Mouse (Mus musculus) induced T-regulatory cell, adult 2 months (primary cell): Measurements from ENCODE around the gene Add3.
A peak's percentile ranks its signal among the peaks of the same experiment; 100 is the strongest.

Source experiments
- DNase-seq: peaks from one replicate; pipeline ENCODE4 v3.0.0-alpha.2; 2012; ENCODE audit warnings: low read depth

Add3 gene

GRCm38 (mm10) chr19:53166367-53166766 is 26.1 kb downstream of the Add3 start:
- no peak for DNase-seq

- peak; percentile 36 for DNase-seq
Observed at GRCm38 (mm10) chr19:53168576-53168975, 28.3 kb downstream of the Add3 start.

DNA sequence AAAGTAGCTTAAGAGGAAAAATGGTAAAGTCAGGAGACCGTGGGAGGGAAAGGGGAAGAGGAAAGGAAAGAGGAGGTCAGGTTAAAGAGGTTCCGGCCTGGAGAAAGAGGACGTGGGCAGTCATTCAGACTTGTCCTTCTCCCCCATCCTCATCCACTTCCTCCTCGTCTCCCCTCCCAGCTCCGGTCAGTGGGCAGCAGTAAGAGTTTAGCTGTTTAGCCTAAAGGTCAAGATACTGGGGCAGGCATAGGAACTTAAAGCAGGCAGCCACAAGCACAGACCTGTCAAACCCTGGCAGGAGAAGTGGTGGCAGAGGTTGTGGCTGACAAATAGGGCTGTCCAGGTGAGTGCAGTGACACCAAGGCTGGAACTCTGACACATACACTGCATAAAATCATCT is 30.4 kb downstream of the Add3 start:
- DNase-seq: no peak

DNA sequence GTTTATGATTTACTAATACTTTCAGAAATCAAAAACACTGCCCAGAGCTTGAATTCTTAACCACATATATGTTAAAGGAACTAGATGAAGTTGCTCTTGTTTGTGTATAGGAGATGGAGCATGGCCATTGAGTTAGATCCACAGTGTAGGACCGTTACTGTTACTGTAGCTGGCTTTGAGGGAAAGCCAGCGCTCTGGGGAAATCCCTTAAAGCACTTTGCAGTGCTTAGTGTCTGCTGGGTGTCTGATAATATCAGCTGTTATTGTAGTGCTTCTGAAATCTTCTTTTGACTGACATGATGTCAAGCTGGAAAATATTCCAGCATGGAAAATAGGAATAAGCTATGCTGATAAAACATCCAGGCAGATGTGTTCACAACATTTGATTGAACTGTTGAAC is 33.8 kb downstream of the Add3 start:
- DNase-seq: peak; percentile 59

DNA sequence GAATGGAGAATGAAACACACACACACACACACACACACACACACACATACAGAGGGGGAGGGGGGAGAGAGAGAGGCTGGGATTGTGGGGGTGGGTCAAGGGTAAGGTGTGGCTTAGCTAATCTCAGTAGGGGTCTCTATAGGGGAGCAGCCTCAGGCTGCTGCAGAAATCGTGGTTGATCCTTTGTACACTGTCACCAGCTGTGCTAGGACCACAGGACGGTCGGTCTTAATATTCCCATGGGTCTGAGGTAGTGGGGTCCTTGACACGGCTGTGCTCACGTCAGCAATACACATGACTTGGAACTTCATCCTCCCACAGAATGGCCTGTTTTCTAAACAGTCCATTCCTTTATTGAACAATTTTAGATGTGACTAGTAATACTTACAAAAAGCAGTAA is 35.3 kb downstream of the Add3 start:
- DNase-seq: no peak

- no peak for DNase-seq
Observed at GRCm38 (mm10) chr19:53176518-53176917, 36.3 kb downstream of the Add3 start.

DNA sequence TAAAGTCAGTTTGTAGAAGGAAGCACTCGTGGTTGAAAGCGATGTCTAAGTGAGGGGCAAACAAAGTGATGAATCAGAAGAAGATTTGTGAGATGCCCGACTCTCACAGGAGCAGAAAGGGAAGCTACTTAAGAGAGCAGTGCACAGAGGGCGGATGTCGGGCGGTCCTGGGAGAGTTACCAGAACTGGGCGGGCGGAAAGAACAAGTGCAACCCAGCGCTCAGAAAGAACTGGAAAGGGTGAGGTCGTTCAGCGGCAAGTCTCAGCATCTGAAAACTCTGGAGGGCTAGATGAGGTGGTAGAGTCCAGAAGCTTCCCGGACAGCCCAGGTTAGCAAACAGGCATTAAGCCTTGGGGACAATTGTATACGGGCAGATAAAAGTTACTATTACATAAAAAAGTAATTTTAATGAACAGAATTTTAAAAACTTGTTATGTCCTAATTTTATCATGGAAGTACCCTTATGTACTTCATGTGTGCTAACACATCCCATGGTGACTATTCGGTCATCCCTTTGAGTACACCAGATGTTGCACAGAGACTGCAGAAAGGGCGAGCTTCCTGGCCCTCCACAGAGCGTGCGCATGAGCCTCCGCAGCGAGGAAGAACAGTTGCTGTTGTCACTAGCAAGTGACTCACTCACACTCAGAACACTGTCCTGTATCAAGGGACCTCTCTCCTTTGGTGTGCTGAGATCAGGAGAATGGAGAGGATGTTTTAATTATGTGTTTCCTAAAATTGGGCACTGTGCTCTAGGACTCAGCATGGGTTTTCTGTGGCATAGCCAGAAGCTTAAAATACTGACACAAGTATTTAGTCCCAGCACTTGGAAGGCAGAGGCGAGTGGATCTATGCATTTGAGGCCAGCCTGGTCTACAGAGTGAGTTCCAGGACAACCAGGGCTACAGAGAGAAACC is 38.6 kb downstream of the Add3 start:
- DNase-seq: no peak

DNA sequence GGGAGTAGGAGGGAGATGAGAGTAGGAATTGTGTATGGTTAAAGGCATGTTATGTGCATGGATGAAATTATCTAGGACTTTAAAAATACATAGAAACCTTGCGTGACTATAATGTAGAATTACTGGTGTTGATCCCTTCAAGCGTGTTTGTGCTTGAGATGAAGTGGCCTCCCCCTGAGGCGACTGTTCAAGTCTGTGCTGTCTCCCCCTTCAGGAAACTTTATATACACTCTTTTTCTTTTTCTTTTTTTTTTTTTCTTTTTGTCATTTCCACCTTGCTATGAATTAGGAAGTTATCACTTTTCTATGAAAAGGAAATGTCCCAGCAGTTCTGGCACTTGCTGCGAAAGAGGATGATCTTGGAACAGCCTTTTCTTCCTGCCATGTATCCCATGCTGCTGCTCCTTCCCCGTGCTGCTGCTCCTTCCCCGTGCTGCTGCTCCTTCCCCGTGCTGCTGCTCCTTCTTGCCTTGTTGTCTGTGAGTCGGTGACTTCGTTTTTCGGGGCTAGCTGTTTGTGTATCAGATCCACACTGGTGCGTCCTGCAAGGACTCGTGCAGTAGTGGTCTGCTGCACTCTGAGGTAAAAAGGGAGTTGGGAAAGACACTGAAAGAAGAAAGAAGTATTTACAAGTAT is 40.0 kb downstream of the Add3 start:
- DNase-seq: no peak

DNA sequence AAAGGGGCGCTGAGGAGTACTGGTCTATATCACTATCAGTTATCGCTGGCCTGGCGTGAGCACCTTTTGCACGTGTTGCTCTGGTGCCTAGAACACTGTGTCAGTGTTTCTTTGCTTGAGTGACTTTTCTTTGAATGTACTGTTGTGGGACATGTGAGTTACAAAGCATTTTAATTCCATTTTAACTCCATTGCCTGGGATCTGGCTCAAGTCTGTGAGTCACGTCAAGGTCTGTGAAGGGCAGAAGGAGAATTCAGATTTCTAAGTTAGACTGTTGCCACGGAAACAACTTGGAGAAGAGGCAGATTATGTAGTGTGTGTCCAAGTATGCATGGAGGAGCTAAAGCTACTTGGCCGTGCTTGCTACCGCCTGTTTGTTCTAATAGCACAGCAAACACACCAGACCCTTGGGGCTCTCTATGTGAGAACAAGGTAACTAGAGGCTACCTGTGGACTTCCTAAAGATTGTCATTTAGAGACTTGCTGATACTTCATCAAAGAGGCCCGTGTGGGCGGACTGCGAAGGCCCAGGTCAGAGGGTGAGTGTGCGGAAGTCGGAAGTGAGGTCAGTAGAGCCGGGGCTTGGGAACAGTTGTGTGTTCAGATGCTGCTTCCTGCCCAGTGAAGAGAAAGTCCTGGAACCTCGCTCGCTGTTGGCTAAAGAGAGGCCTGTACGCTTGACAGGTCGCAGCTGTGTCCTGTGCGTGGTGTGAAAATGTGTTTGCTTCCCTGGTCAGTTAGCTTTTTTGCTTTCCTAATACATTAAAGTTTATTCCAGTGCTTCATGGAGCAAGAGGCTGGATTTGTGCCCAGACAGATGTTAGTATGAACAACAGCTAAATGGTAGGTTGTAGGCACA is 41.0 kb downstream of the Add3 start:
- DNase-seq: peak; percentile 47

DNA sequence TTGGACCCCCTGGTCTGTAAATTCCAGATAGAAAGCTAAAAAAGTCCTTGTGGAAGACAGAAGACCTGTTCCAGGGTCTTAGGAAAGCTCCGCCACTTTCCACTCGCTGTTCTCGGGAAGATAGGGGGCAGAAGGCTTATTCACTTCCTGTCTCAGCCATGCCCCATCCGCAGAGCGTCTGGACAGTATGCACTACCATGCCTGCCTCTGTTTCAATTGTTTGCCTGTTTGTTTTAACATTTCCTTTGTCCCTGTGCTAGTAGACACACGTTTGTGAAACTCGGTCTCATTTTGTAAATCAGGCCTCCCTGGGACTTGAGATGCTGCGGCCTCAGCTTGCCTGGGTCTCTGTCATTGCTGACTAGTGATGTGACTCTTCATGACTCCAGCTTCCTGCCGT is 43.4 kb downstream of the Add3 start:
- DNase-seq: peak; percentile 68

- DNase-seq: peak; percentile 86
Observed at GRCm38 (mm10) chr19:53184216-53184615, 44.0 kb downstream of the Add3 start.

DNA sequence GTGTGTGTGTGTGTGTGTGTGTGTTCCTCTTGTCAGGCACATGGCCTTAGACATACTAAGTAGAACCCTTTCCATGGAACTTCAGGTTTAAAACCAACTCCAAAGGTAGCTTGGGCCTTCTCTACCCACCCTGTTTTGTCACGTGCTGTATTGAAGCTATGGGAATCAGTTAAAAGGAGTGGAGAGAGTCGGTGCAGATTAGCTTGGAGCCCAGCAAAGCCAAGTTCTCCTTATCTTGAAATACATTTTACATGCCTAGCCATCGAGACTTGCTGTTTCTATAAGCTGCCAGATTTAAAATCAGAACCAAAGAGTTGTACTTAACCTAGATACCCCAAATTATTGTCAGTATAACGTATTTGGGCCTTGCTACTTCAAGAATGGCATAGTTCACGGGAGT is 44.7 kb downstream of the Add3 start:
- DNase-seq: peak; percentile 62

DNA sequence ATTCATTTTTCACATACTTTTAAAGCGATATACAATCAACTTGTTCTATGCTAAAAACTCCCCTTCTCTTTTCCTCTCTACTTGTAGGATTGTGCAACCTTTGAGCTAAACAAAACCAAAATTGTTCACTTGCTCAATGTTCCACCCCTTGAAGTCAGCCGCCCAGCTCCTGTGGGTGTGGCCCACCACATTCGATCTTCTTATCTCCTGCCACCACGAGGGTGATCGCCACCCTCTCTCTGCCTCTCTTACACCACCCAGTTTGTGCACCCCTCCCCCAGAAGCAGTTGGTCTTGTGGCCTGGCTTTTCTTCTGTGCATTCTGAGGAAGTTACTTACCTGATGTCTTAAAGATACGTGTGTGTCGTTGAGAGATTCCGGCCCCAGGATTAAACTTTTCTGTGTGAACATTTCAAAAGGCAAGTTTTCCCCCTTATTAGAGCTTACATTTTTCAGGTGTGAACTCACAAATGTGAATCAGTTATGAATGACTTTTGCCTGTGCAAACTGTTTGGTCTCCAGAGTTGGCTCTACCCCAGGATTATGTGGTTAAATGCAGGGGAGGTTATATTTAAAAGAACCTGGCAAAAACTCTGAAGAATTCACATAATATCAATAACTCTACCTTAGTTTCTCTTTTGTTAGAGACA is 45.4 kb downstream of the Add3 start:
- peak; percentile 93 for DNase-seq

- DNase-seq: peak; percentile 39
Observed at GRCm38 (mm10) chr19:53186456-53186855, 46.2 kb downstream of the Add3 start.

GRCm38 (mm10) chr19:53187533-53187932 is 47.3 kb downstream of the Add3 start:
- DNase-seq: peak; percentile 82

GRCm38 (mm10) chr19:53188186-53188585 is 47.9 kb downstream of the Add3 start:
- DNase-seq: peak; percentile 56

DNA sequence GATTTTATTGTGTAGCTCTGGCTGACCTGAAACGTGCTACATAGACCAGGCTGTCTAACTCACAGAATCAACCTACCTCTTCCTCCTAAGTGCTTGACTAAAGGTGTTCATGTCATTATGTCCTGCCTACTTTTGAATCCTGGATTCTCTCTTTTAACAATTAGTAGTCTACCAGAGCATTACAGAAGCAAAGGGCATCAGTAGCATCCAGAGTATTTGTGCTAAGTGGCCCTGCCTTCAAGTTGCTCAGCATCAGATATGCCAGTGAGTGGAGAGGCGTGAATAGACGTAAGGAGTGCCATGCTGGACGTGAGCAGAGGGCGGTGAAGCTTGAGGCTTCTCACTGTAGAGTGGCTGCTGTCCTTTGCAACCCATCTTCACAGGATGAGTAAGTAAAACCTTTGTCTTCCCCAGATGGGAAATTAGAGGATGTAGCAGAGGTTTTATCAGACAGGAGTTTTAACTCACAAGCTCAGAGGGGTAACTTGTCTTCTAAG is 48.5 kb downstream of the Add3 start:
- DNase-seq: peak; percentile 59

DNA sequence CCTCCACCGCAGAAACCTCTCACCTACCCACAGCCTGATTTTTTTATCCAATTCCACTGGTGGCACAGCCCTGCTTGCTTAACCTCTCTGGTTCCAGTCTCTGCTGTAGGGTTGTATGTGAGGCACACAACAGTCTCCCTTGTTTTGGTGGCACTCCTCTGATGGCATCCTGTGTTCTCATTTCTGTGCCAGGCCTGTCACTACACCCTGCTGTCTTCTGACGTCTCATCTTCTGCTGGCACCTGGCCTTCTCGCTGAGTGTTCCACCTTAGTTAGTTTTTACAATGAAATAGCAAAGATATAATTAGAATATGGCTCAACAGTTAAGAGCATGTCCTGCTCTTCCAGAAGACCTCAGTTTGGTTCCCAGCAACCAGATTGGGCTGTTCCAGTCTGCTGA is 49.5 kb downstream of the Add3 start:
- DNase-seq: peak; percentile 46

DNA sequence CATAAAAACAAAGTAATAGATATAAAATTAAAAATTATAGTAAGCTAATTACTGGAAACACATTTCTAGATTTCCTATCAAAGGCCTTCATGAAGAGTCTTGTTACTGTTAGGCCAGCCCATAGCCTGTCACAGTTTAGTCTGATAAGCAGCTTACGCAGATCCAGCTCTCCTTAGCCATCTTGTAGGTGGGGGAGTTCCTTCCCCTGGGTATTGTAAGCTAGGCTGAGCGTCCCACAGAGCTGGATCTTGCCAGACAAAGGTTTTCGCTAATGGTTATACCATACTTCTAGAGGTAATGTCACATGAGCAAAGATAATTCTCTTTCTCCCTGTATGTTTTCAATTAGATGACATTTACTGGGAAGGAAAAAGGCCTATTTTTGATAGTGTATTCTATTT is 50.0 kb downstream of the Add3 start:
- no peak for DNase-seq

DNA sequence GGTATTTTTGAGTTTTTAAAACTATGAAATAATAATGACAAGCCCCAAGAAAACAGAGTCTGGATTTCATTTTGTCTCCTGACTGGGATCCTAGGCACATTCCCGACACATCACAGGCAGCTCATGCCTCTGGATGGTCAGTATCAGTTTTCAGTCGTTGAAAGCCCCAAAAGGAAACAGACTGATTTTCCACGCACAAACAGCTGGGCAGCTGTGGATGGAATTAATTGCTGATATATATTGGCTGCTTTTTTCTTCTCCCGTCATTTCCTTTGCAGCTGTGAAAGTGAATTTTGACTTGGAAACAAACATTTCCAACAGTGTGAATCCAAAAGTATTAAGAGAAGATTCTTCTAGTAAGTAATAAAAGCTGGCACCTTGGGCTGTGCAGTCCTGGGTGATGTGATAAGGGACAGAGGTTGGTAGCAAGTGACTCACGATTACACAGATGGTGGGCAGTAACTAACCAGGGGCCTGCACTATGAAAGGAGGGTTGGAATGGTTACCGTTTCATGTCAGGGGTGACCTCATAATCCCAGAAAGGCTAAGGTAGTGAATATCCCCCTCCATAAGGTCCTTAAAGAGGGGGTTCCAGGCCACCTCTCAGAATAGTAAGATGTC is 51.7 kb downstream of the Add3 start:
- DNase-seq: no peak

GRCm38 (mm10) chr19:53193190-53193589 is 52.9 kb downstream of the Add3 start:
- peak; percentile 59 for DNase-seq
